Mouse (Mus musculus): ENCODE data around the gene Slc16a5.

DNA sequence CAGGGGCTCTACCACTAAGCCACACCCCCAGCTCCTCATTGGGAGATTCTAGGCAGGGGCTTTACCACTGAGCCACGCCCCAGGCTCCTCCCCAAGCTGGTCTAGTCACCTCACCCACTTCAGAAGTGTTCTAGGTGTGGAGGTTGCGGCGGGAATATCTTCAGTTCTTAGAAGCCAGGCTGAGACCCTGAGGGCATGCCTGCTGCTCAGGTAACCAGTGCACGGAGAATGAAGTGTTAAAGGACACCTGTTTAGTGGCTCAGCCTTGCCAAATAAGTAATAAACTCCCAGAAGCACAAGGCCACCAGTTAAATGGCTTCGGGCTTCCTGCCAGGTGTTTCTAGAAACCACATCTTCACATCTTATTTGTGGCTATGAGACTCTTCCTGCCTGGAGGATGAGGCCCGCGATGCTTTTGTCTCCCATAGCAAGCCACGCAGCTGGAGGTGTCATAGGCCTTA, 10.5 kb upstream of the Slc16a5 start:
- no peak for TF ChIP-seq POLR2A (IDR thresholded peaks at IDR 0.05; ENCODE audit: borderline replicate concordance, low read depth, low read length)
- TF ChIP-seq CTCF (IDR thresholded peaks at IDR 0.05; ENCODE audit: low read depth, low read length) = no peak
